Mouse (Mus musculus): ENCODE results near the gene Sema4c. TPM values are rescaled to one million over a fixed set of nuclear protein-coding genes. Genes with fewer than 3 reads are reported as not detected.

Sema4c gene
- polyA plus RNA-seq (2012; rRNA removed) = 5.6 and 8.1 TPM in 2 replicates

DNA sequence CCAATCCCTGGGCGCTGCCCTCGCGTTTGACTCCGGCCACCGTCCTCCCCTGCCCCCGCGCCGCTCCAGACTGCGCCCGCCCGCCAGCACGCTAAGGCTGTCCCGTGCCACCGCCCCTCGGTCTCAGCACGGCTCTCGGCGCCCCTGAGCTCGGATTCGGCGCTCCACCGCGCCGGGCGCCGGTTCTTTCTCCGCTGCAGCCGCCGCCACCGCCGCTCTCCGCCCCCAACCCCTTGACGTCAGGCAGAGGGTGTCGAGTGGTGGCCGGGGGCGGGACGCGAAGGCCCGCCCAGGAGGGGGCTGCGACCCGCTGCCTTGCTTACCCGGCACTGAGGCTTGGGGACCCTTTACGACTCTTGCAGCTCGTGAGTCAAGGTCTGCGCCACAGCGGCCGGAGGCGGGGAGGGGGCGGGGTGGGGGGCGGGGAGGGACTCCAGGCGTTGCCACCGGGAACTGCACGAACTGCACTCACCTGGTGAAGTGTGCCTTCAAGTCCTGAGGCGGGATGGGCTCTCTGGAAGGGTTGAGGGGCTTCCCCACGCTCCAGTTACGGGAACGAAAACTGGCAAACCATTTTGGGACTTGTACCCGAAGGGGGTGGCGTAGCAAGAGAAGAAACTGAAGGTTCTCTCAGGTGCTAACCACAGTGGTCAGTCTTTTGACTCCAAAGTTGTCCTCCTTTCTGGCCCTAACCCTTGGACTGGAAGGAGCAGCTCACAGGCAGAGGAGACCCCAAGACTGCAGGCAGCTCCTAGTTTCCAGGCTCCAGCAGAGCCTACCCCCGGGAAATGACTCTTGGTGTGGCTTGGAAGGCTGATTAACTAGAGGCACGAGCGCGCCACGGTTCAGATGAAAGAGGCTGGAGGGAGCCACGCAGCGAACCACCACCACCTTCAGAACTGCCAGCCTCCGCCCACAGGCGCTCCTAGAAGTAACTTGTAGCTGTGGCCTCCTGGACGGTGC, at the start of gene Sema4c:
Gene Sema4c, minus strand, starts transcription at position 319 of the 963 bp plus-strand sequence.

DNA sequence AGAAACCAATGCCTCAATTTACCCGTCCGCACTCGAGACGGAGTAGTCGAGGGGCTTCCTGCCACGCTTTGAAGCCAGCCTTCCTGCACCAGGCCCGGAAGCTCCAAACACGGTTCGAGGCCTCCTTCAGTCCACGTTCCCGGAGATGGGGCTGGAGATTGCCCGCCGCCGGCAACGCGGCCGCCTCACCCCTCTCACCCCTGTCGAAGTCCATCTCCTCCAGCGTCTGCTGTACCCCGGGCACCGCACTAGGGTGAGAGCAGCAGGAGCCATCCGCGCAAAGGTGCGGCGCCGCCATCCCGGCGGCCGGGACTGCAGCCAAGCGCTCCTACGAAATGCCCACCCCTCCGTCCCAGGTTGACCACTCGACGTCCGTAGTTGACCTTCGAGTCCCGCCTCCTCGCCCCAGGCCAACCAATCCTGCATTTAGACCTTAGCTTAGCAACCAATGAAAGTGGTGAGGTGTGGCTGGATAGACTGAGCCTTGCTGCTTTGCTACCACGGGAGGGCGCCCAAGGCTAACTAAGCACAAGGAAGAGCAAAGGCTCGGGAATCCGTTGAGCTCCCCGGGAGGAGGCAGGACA, 11.2 kb downstream of the Sema4c start, which contains the start of gene Ankrd39:
Gene Ankrd39, minus strand, starts transcription at position 558 of the 584 bp plus-strand sequence.

DNA sequence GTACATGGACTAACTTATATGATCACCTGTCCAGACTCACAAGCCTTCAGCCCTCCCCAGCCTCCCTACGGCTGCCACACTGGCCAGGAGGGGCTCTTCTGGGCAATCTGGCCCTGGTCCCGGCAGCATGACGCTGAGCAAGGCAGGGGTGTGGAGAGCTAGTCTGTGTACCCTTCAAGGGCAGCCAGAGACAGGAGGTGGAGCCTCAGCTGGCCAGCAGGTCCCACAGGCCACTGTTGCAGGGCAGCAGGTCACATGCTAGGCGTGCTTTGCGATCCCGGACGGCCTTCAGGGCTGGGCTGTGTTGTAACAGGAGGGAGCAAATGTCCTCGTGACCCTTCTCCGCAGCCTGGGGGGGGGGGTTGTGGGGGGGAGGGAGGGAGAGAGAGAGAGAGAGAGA, 19.0 kb downstream of the Sema4c start, which contains the start of gene Gm42417:
Gene Gm42417, minus strand, starts transcription at position 244 of the 400 bp plus-strand sequence.

GRCm38 (mm10) chr1:36536783-36537182, 21.4 kb downstream of the Sema4c start, which contains the start of gene Ankrd23:
Gene Ankrd23 (minus strand): TSS chr1:36536883.

DNA sequence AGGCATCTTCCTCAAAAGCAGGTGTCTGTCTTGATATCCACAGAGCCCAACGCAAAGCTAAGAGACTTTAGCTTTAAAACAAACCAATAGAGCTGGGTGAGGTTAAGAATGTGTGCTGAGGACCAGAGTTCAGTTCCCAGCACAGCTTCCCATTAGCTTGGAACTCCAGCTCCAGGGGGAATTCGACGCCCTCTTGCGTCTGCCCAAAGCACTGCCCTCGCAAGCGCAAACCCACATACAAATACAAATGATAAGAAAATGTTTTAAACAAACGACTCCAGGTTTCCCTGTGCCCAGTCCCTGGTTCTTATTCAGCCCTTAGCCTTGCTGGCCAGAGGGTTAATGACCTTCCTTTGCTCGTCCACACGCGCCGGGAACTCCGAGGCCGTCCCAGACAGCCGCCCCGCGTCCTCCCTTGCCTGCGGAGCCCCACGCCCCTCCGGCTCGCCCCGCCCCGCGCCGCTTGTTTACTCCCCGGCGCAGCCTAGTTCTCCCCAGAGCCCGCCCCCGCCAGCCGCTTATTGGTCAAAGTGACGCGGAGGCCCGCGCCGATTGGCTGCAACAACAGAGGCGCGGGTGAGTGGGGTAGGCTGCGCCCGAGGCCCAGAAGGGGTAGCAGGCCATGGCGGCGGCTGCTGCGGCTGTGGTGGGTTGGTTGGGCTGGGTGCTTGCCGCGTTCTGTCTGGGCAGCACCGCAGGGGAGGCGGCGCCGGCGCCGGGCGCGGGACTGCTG, 46.7 kb downstream of the Sema4c start, which contains the start of gene Cnnm3:
Gene Cnnm3, plus strand, starts transcription at position 579 of the 733 bp plus-strand sequence.

Other genes with a start within 250 kb of the Sema4c start
- 12.1 and 14.6 TPM in 2 replicates for gene Kansl3, start 189.2 kb downstream of the Sema4c start, polyA plus RNA-seq (2012; rRNA removed)
- 0.03 TPM in 1 of 2 replicates, not detected in the other for gene Fer1l5, start 186.1 kb downstream of the Sema4c start, polyA plus RNA-seq (2012; rRNA removed)
- gene Lman2l, start 113.1 kb downstream of the Sema4c start, polyA plus RNA-seq (2012; rRNA removed) = 2.5 and 3.7 TPM in 2 replicates
- gene Cnnm4, start 86.7 kb downstream of the Sema4c start, polyA plus RNA-seq (2012; rRNA removed) = 16.8 and 16.9 TPM in 2 replicates
- gene Cnnm3, start 46.5 kb downstream of the Sema4c start, polyA plus RNA-seq (2012; rRNA removed) = 13.4 and 15.0 TPM in 2 replicates
- 12.4 and 16.9 TPM in 2 replicates for gene Ankrd23, start 21.5 kb downstream of the Sema4c start, polyA plus RNA-seq (2012; rRNA removed)
- not detected in 2 replicates for gene Gm42417, start 18.9 kb downstream of the Sema4c start, polyA plus RNA-seq (2012; rRNA removed)
- 9.3 and 13.7 TPM in 2 replicates for gene Ankrd39, start 10.9 kb downstream of the Sema4c start, polyA plus RNA-seq (2012; rRNA removed)
- 1.00 and 1.7 TPM in 2 replicates for gene Fam178b, start 124.8 kb upstream of the Sema4c start, polyA plus RNA-seq (2012; rRNA removed)
- 494 and 615 TPM in 2 replicates for gene Cox5b, start 133.1 kb upstream of the Sema4c start, polyA plus RNA-seq (2012; rRNA removed)
- gene 4933424G06Rik, start 151.8 kb upstream of the Sema4c start, polyA plus RNA-seq (2012; rRNA removed) = 0.06 TPM in 1 of 2 replicates, not detected in the other
- 67.2 and 68.8 TPM in 2 replicates for gene Actr1b, start 156.1 kb upstream of the Sema4c start, polyA plus RNA-seq (2012; rRNA removed)
- gene Zap70, start 203.4 kb upstream of the Sema4c start, polyA plus RNA-seq (2012; rRNA removed) = 0.52 and 1.1 TPM in 2 replicates